Mouse (Mus musculus) cerebellum, adult 2 months (tissue): ENCODE measurements around the gene Epha4. TPM values are rescaled to one million over a fixed set of nuclear protein-coding genes. Genes with fewer than 3 reads are reported as not detected.

Experiments used
- DNase-seq, 2 experiments: peaks; one replicate each; pipeline ENCODE4 v3.0.0; 2021
- H3K27ac ChIP-seq: fragments of 200-500 bp; 2 replicates; pipeline ENCODE4 v1.5.1; 2012; ENCODE audit warnings: low read length, control low read depth, inconsistent platforms; ENCODE audit not compliant: insufficient read depth
- H3K27me3 ChIP-seq: fragments of 200-500 bp; 2 replicates; pipeline ENCODE4 v1.6.1; 2012; ENCODE audit warnings: inconsistent platforms, mild to moderate bottlenecking, low read length, moderate library complexity; ENCODE audit not compliant: control insufficient read depth, insufficient read depth
- H3K4me1 ChIP-seq: fragments of 200-500 bp; 2 replicates; pipeline ENCODE4 v1.6.1; 2011; ENCODE audit warnings: low read length; ENCODE audit not compliant: control insufficient read depth, insufficient read depth
- H3K4me3 ChIP-seq: fragments of 200-500 bp; replicated peaks from 2 replicates; pipeline ENCODE3; 2011; ENCODE audit warnings: mild to moderate bottlenecking, low read depth, low read length, control low read depth; ENCODE audit not compliant: insufficient read depth
- CTCF ChIP-seq: fragments of 200-500 bp; IDR thresholded peaks from 2 replicates; pipeline ENCODE4 v1.5.1; 2011; ENCODE audit warnings: low read depth, mild to moderate bottlenecking, control low read depth, low read length, moderate library complexity, borderline replicate concordance; ENCODE audit not compliant: insufficient read depth
- POLR2A ChIP-seq: fragments of 200-500 bp; IDR thresholded peaks from 2 replicates; pipeline ENCODE4 v1.6.1; 2011; ENCODE audit warnings: low read length, control low read depth, borderline replicate concordance; ENCODE audit not compliant: insufficient read depth
- WGBS: fragments of 180-500 bp; shearing (Covaris S2); methylation state at CpG from one replicate; pipeline ENCODE4 v1.1.7; 2018; 5-methylcytosine and 5-hydroxymethylcytosine counted together
- polyA plus RNA-seq: library from polyadenylated mRNA; depleted of rRNA; stranded (reverse); fragments of >200 nt; gene quantifications from 2 replicates; pipeline ENCODE4 v1.2.3, GENCODE M21; 2012

The Epha4 gene
- polyA plus RNA-seq, 1 experiment = 12.5 TPM

GRCm38 (mm10) chr1:77456695-77457445 is 58.0 kb downstream of the Epha4 start:
- no peaks in the 10 kb centered on the region for H3K4me1 ChIP-seq
- no peak overlapping the region for H3K27ac ChIP-seq
- H3K27me3 ChIP-seq = no peaks in the 10 kb centered on the region
- WGBS = 58% methylated on average over 7 of the region's 7 CpGs
- DNase-seq = no peak
- H3K4me3 ChIP-seq = no peak overlapping the region
- no peak for TF ChIP-seq POLR2A
- no peak for TF ChIP-seq CTCF

GRCm38 (mm10) chr1:77453811-77454210 is 61.1 kb downstream of the Epha4 start:
- TF ChIP-seq CTCF (no peak), POLR2A (no peak)
- DNase-seq = no peak
- Histone ChIP-seq H3K4me3 (no peak overlapping the region), H3K27me3 (no peaks in the 10 kb centered on the region), H3K4me1 (no peaks in the 10 kb centered on the region), H3K27ac (no peak overlapping the region)
- 92% methylated on average over 1 of the region's 1 CpGs for WGBS

GRCm38 (mm10) chr1:77452721-77453120 is 62.2 kb downstream of the Epha4 start:
- TF ChIP-seq CTCF (no peak), POLR2A (no peak)
- Histone ChIP-seq H3K27me3 (no peaks in the 10 kb centered on the region), H3K4me1 (no peaks in the 10 kb centered on the region), H3K4me3 (no peak overlapping the region), H3K27ac (no peak overlapping the region)
- DNase-seq = no peak
- 91% methylated on average over 3 of the region's 3 CpGs for WGBS

GRCm38 (mm10) chr1:77451541-77451940 is 63.3 kb downstream of the Epha4 start:
- no peak for TF ChIP-seq POLR2A
- TF ChIP-seq CTCF = no peak
- no peaks in the 10 kb centered on the region for H3K27me3 ChIP-seq
- no peak overlapping the region for H3K4me3 ChIP-seq
- WGBS = 91% methylated on average over 3 of the region's 3 CpGs
- H3K27ac ChIP-seq = no peak overlapping the region
- DNase-seq = no peak
- H3K4me1 ChIP-seq = no peaks in the 10 kb centered on the region

GRCm38 (mm10) chr1:77450201-77450600 is 64.7 kb downstream of the Epha4 start:
- WGBS = 68% methylated on average over 3 of the region's 3 CpGs
- no peaks in the 10 kb centered on the region for H3K27me3 ChIP-seq
- TF ChIP-seq CTCF (no peak), POLR2A (no peak)
- DNase-seq = no peak
- no peak overlapping the region for H3K4me3 ChIP-seq
- no peaks in the 10 kb centered on the region for H3K4me1 ChIP-seq
- no peak overlapping the region for H3K27ac ChIP-seq

- DNase-seq = no peak
- Histone ChIP-seq H3K27ac (no peak overlapping the region), H3K27me3 (no peaks in the 10 kb centered on the region), H3K4me1 (no peaks in the 10 kb centered on the region), H3K4me3 (no peak overlapping the region)
- WGBS = 92% methylated on average over 1 of the region's 1 CpGs
- no peak for TF ChIP-seq POLR2A
These were observed 67.8 kb downstream of the Epha4 start for GRCm38 (mm10) chr1:77447061-77447614.

GRCm38 (mm10) chr1:77446438-77446837 is 68.5 kb downstream of the Epha4 start:
- Histone ChIP-seq H3K4me3 (no peak overlapping the region), H3K27me3 (no peaks in the 10 kb centered on the region), H3K27ac (no peak overlapping the region), H3K4me1 (no peaks in the 10 kb centered on the region)
- WGBS = 87% methylated on average over 12 of the region's 12 CpGs
- no peak for DNase-seq
- no peak for TF ChIP-seq CTCF
- no peak for TF ChIP-seq POLR2A

- Histone ChIP-seq H3K4me3 (no peak overlapping the region), H3K27ac (no peak overlapping the region), H3K27me3 (no peaks in the 10 kb centered on the region), H3K4me1 (no peaks in the 10 kb centered on the region)
- WGBS = 36% methylated on average over 9 of the region's 9 CpGs
- TF ChIP-seq CTCF = no peak
- TF ChIP-seq POLR2A = no peak
- DNase-seq = no peak
These were observed 70.2 kb downstream of the Epha4 start for GRCm38 (mm10) chr1:77444648-77445047.
